Mouse (Mus musculus) heart, adult 11 months (tissue): ENCODE results near the gene Phc3.

Source experiments
- DNase-seq: peaks from one replicate; pipeline ENCODE4 v3.0.0; 2022

Phc3 gene

DNA sequence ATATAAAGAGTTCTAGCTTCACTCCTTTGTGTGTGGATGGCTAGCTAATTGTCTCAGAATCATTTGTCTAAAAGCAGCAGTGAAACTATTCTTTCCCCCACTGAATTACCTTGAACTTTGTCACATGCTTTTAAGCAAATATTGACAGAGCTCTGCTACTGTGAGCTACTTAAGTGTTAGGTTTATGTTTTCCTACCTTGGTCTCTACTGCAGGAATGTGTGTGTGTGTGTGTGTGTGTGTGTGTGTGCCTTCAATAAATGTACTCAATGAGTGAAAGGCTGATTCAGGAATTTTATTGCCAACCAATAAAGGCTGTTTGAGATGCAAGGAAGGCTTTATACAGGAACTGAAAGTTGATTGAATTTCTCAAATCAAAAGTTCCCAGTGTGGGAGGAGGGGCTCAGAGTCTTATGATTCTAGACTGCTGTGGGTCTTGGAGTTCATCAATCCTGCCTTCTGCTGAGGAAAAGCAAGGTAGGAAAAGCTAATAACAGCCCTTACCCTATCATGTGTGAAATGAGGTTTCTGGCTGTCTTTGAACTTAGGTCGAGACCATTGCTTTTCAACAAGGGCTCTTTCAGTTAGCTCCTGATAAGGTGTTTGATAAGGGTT, 7.9 kb upstream of the Phc3 start:
- peak; percentile 59 for DNase-seq

DNA sequence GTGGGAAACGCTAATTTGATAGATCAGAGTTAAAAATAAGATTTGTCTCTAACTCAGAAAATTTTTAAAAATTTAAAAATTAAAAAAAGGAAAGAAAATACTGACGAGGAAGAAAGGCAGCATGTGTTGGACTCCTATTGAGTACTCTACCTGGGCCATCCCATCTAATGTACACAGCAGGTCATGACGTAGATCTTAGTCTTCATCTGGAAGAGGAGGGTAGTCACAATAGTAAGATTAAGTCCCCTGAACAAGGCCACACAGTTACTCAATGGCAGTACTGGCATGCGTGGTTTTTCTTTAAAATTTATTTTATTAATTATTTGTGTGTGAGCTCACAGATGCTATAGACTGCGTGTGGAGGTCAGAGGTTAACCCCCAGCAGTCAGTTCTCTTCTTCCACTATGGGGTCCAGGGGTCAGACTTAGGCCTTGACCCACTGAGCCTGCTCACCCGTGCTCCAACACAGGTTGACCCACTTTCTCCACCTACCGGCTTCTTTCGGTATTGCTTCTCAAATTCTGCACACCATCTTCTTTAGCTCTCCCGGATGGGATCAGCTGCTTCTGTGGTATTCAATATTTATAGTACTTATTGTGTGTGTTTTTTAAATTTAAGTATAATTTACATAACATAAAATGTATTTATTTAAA, 6.0 kb upstream of the Phc3 start:
- DNase-seq, result peak; percentile 92

DNA sequence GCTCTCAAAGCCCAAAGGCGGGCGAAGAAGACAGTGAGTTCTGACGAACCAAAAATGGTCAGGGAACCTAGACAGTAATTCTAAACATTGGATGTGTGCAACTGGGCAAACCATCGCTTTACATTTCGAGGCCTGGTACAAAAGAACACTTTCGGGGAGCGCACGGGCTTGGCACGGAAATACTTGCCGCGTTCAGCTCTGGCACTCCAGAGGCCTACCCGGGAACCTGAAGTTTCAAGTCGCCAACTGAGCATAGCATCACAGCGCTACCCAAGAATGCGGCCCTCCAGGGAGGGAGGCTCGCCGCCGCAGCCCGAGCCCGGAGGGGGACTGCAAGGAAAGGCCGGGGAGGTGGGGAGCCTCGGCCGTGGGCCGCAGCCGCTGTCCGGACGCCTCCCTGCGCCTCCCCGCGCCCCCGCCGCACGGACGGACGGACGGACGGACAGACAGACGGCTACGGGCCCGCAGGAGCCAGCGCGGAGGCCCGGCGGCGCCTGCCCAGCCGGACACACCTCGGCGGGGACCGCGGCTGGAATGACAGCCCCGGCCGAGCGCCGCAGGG, 603 bp downstream of the Phc3 start:
- DNase-seq, result peak; percentile 94

DNA sequence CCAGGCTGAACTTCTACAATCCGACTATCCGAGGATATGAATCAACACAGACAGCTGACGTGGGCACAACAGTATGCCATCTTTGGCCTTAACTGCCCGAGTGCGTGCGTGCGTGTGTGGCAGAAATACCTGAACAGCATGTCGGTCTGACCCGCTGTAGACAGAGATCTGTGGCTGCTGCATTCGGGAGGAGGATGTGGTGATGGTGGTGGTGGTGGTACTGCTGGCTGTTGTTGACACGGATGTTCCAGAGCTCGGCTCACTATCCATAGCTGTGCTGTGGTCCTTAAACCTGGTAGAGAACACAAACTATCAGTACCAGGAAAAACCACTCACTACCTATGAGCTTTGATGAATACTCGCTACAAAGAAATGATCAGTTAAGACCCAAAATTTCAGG, 3.6 kb downstream of the Phc3 start:
- DNase-seq, result peak; percentile 70

DNA sequence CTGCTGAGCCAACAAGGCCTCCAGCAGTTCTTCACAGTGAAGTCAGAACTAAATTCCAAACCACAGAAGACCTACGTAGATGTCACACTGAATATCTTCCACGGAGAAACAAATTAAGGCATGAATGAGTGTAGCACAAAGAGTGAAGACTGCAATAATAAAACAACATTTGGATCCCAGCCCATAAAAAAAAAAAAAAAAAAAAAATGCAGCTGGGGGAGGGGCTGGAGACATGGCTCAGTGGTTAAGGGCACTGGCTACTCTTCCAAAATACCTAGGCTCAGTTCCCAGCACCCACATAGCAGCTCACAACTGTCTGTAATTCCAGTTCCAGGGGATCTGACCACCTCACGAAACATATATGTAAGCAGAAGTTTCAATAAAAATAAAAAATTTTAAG, 5.0 kb downstream of the Phc3 start:
- no peak for DNase-seq

DNA sequence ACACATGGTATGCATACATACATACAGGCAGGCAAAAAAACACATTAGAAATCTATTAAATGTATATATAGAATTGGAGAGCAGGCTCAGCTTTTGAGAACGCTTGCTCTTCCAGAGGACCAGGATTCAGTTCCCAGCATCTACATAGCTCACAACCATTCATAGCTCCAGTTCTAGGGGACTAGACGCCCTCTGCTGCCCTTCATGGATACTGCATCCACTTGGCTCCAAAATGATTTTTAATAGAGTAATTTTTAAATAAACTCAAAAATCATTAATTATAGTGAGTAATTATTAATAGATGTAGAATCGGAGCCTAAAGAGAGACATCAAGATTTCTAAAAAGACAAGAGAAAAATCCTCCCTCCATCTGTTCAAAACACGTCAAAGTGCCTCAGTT, 6.1 kb downstream of the Phc3 start:
- DNase-seq, result no peak

DNA sequence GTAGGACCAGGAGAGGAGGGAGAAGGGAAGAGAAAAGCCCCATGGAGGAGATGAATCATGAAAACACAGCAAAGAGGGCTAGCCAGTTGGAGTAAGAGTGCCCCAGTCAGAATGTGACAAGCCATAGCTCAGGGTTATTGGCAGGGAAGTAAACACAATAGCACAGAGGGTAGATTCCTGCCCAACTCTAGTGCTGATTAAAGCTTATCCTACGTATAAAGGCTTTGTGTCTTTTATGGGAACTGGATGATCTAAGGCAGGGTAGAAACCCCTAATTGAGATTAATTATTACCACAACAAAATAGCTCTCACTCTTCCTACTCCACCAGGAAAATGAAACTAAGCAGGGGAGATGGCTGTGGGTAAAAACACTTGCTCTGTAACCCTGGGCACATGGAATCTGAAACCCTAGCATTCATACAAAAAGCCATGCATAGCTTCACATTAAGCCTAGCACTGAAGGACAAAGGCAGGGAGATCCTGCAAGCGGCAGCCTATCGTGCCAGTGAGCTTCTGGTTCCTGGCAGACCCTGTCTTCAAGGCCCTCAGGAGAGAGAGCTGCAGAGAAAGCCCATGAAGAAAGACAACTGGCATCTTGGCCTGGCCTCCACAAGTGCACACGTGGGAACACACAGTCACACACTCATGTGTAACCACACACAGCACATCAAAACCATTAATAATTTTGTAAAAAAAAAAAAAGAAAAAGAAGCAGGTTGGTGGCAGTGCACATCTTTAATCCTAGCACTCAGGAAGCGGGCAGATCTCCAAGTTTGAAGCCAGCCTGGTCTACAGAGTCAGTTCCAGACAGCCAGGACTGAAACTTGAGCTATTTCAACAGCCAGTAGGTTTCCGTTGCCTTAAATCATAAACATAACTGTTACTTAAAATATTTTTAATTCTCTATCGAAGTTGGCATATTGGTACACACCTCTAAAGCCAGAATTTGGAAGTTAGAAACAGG, 9.1 kb downstream of the Phc3 start:
- DNase-seq, result peak; percentile 81

DNA sequence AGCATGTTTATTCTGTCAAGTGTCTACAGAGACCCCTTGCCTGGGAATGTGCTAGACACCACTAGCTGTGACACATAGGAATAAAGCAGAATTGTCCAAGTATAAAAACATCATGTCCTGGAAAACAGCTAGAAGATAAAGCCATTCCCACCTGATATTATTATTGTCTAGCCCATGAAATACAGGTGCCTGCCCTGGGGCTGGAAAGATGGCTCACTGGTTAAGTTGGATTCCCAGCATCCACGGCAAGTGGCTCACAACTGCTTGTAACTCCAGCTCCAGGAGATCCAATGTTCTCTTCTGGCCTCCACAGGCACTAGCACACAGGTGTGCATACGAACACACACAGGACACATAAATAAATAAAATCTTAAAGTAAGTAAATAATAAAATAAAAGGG, 10.5 kb downstream of the Phc3 start:
- peak; percentile 77 for DNase-seq

DNA sequence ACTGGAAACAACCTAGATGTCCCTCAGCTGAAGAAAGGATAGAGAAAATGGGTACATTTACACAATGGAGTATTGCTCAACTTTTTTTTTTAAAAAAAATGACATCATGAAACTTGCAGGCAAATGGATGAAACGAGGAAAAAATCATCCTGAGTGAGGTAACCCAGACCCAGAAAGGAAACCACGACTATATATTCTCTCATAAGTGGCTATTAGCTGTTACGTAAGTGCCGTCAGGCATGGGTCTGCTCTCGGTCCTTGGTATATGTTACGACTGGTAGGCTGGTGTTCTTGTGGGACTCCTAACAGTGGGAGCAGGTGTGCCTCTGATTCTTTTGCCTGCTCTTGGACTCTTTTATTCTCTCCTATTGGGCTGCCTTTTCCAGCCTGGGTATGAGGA, 12.9 kb downstream of the Phc3 start:
- no peak for DNase-seq

DNA sequence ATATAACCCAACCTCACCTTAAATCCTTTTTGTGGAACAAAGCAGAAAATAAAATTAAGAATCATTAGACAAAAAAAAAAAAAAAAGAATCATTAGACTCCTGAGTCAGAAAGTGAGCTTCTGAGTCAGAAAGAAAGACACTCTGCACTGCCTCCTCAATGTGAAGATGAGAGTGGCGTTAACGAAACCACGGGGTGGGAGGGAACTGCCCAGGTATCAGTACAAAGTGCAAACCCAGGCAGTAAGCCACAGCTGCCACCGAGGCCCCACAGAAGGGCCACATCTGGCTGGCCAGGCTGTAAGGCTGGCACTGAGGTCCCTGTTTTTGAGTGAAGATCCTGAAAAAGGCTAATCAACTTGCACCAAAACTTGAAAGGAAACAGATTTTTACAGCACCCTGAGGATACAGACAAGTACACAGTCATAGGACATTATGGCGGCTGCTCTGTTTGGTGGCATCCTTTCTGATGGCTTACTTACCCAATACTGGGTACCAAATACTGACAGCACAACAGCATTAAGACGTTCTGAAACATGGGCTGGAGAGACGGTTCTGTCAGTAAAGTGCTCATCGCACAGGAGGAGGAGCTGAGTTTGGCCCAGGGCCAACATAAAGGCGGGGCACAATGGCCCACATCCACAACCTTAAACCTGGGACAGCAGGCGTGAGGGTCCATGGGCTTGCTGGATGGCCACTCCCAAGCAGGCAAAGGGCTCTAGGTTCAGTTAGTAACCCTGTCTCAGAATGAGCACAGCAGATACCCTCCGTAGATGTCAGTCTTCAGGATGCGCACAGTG, 16.7 kb downstream of the Phc3 start:
- DNase-seq, result peak; percentile 85

DNA sequence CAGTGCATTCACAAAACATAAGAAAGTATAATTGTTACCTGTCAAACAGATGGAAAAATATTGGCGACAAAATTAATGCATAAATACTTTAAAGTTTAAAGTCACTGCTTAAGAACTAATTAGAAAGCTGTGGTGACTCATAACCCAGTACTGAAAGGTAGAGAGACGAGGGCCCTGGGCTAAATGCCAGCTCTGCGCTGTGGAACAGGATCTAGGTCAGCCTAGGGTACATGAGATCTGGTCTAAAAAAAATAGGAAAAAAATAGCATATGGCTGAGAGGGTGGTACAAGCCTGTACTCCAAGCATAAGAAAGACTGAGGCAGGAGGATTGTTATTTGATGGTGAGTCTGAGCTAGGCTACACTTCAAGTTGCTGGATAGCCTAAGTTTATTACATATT, 17.6 kb downstream of the Phc3 start:
- DNase-seq, result peak; percentile 61

DNA sequence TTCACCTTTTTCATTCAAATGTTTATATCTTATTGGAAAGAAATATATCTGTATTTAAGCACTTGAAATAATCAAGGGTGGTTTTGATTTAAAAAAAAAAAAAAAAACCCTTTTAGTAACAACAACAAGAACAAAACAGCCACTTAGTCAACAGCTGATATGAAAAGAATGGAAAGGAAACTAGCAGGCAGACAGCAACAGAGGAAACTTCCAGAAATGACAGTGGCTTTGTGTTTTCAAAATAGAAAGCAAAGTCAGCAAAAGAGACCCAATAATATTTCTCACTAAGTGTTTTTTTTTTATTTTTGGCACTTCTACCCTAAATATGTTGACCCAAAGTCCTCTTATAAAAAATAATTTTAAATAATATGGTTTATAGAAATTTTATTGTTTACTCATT, 34.8 kb downstream of the Phc3 start:
- no peak for DNase-seq

DNA sequence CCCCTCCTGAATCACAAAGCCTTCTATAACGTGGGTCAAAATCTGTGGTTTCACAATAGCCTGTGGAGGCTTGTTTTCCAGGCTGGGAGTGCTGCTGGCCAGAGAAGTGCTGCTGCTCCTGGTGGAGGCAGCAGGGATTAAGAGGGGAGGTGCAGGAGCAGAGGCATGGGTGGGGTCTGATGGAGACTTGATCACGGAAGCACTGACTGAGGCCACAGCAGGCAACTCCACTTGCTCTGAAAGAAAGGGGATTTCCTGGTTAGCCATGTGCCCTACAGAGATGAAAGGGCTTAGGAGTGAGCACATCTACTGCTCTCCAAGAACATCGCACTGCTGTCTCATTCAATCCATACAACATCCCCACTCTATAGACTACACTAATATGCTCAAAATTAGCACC, 39.4 kb downstream of the Phc3 start:
- DNase-seq, result peak; percentile 93

DNA sequence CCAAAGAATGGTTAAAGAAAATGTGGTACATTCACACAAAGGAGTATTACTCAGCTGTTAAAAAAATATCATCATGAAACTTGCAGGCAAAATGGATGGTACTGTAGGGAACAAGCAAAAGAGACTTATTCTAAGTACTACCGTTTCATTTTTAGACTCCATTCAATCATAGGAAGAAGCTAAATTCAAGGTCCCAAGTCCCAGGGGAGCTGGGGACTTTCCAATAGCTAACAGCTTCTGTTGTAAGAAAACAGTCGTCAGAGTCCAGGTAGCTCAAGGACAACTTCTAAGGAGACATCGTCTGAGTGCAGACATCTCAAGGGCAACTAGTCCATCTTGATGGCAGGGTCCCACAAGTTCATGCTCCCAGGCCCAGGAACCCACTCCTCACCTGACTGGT, 41.6 kb downstream of the Phc3 start:
- no peak for DNase-seq

DNA sequence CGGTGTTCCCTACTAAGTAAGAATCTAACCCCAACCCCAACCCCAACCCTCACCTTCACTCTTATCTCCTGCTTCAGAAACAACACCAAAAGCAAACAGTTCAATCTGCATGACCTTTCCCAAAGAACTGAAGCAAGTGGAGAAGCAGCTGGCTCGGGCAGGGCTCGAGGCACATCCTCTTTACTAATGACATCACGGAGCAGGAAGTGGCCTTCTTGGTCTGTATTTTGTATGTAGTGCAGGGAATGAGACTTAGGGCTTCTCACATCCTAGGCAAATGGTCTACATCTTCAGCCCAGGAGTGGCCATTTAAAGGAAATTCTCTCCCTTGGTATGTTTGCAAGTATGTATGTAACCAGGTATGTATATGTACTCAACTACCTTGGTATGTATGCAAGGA, 52.1 kb downstream of the Phc3 start:
- peak; percentile 91 for DNase-seq

DNA sequence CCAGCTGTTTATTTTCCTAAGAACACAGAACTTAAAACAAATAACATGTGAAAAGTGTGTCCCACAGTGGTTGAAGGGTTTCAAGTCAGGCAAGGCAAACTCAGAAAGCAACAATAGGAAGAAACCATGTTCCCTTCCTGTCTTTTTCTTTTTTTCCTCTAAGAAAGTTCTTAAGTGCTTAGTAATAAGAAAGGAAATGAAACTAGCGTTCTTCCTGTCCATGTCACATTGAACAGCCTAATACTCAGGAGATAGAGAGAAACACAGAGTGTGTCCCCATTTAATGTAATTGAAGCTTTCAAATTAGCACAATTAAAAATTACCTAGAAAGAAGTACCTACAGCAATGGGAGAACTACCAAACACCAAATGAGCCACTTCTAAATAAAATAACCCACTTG, 64.6 kb downstream of the Phc3 start:
- no peak for DNase-seq

DNA sequence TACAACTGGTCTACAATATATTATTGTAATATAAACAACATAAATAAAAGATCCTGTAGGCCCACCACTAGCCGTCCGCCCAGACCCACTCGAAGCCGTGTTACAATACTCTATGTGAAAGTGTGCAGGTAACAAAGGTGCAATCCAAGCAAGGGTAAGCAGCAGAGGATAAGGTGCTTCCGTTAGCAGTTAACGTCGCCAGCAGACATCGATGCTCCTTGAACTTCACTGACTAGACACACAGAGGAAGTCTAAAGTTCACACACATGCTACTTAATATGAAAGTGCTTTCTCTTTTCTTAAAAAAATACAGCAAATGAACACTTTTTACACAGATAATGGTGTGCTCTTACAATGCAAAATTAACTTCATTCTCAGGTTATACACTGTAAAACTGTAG, 69.8 kb downstream of the Phc3 start:
- DNase-seq, result no peak

DNA sequence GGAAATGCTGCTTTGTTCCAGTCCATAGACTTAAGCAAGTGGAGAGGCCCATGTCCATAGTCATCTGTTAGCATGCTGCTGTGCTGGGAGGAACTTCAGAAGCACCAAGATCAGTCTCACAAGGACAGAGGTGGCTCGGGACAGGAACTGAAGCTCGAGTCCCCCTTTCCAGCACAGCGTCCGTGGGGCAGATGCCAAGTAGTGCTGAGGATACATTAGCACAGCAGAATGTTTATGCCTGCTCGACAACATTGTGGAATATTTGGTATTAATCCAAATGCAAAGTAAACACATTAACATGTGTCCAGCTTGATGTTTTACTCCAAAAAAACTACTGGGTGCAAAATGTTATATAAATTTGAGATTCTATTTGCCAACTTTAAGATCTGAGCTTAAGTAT, 72.5 kb downstream of the Phc3 start:
- DNase-seq, result no peak

DNA sequence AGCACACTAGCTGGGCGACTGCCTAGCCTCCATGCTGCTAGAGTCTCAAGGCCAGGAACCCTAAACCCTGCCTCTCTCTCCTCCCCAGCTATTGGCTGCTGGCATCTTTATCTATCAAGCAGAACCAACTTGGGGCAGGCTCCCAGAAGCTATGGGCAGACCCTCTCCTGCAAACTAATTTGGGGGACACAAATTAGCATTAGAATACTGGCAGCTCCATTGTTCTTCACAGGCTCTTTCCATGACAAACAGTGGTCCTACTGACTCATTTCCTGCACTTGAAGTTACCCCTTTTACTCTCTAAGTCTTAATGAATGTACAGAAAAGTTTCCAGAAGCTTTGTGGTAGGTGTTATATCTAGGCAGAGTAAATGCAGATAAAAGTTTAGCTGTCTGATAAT, 80.2 kb downstream of the Phc3 start:
- DNase-seq, result peak; percentile 36

DNA sequence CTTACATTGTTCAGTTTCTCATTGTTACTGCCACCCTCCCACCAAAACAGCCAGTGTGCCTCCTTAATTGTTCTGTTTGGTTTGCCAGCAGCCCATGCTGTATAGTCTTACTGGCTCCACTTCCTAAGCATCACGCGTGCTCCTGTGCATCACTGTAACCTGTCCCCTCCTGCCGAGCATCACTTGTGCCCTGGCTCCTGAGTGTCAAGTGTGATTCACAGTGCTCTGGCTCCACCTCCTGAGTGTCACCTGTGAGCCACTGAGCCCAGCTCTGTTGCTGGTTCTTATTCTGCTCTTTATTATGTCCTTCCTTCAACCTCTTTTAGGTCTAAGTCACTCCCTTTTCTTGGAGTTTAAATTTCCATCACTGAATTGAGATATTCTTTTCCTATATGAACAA, 81.8 kb downstream of the Phc3 start:
- peak; percentile 53 for DNase-seq

DNA sequence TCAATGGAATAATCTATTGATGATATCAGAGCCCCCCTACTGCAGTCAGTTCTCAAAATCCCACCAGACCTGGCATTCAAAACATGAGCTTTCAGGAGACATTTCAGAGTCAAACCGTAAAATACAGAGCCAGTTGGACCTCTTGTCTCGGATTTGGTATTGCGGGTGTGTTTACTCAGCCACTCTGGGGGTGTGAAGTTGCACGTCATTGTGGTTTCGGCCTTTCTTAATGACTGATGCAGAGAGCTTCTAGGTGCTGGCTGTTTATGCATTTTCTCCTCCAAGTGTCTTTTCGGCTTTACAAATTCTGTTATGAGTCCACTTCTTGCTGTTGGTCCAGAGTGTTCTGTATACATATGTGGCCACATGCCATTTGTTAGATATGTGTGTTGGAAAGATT, 92.5 kb downstream of the Phc3 start:
- DNase-seq, result peak; percentile 68

DNA sequence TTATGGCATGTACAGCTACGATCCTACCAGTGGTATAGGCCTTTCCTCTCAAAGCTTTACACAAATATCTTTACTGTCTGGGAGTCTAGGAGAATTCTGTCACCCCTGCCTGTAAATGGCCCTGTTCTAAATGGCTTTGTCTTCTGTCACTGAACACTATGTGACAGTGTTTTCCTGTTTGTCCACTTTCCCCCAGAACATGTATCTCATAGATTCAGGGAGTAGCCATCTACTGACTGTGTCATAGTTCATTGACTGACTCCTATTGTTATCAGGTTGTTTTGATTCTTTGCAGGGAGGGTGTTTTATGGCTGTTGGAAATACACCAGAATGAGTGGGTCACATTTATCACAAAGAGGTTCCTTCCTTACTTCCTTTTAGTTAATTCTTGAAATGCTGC, 99.2 kb downstream of the Phc3 start:
- DNase-seq, result peak; percentile 90

DNA sequence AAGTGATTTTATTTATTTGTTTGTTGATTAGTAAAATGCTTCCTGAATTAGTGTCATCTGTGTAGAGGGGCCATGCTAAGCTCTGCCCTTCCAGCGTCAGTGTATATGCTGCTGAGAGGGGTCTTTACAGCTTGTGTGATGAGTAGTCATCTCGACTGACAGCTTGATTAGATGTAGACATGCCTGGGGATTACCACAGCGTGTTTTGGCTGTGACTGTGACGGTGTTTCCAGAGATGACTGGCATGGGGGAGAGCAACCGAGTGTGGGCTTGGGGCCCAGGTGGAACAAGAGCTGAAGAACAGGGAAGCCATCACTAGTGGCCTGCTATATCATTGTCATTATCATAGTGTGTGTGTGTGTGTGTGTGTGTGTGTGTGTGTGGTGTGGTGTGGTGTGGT, 100.6 kb downstream of the Phc3 start:
- peak; percentile 76 for DNase-seq
